Mouse (Mus musculus) embryonic facial prominence, embryonic 15.5 days (tissue): ENCODE measurements around the gene Ctnnd1. TPM values are rescaled to one million over a fixed set of nuclear protein-coding genes. Genes with fewer than 3 reads are reported as not detected.

ENCODE experiments used
- ATAC-seq: fragments of 200-750 bp; cut with Nextera tagmentation; 2 replicates; pipeline ENCODE4 v1.8.0; 2017; ENCODE audit warnings: low read depth, moderate TSS enrichment; ENCODE audit not compliant: insufficient number of reproducible peaks, low FRiP score, low TSS enrichment
- H3K27ac ChIP-seq: fragments of 300-500 bp; sonication (generic); replicated peaks from 2 replicates; pipeline ENCODE4 v1.5.1; 2015; ENCODE audit warnings: mild to moderate bottlenecking, inconsistent platforms
- H3K27me3 ChIP-seq: fragments of 300-500 bp; sonication (generic); 2 replicates; pipeline ENCODE4 v1.6.1; 2015; ENCODE audit warnings: inconsistent platforms
- H3K36me3 ChIP-seq: fragments of 300-500 bp; sonication (generic); 2 replicates; pipeline ENCODE4 v1.6.1; 2015; ENCODE audit warnings: mild to moderate bottlenecking, inconsistent platforms
- H3K4me1 ChIP-seq: fragments of 300-500 bp; sonication (generic); 2 replicates; pipeline ENCODE4 v1.6.1; 2015; ENCODE audit warnings: inconsistent platforms
- H3K4me2 ChIP-seq: fragments of 300-500 bp; sonication (generic); replicated peaks from 2 replicates; pipeline ENCODE4 v1.6.1; 2015; ENCODE audit warnings: mild to moderate bottlenecking, inconsistent platforms
- H3K4me3 ChIP-seq: fragments of 300-500 bp; sonication (generic); replicated peaks from 2 replicates; pipeline ENCODE4 v1.5.1; 2015; ENCODE audit warnings: mild to moderate bottlenecking, inconsistent platforms
- H3K9ac ChIP-seq: fragments of 300-500 bp; sonication (generic); 2 replicates; pipeline ENCODE4 v1.6.1; 2015; ENCODE audit warnings: inconsistent platforms
- H3K9me3 ChIP-seq: fragments of 300-500 bp; sonication (generic); replicated peaks from 2 replicates; pipeline ENCODE4 v1.6.1; 2016; ENCODE audit warnings: inconsistent platforms
- WGBS: fragments of 180-500 bp; shearing (Covaris S2); methylation state at CpG from one replicate; pipeline ENCODE4 v1.1.7; 2015; 5-methylcytosine and 5-hydroxymethylcytosine counted together
- polyA plus RNA-seq: library from polyadenylated mRNA; unstranded; fragments of >200 nt; fragmentation: Nextera tagmentation; extraction: Ambion mirVana; gene quantifications from 2 replicates; pipeline ENCODE4 v1.2.1, GENCODE M21; 2015

Ctnnd1 gene
- polyA plus RNA-seq, 1 experiment from 2014 or later: 49.9 TPM

- Histone ChIP-seq H3K36me3 (peaks cover 41% of the 10 kb centered on the region), H3K9ac (peak within 1 kb of the TSS; percentile 98), H3K4me1 (peaks cover 13% of the 10 kb centered on the region), H3K9me3 (no peaks in the 10 kb centered on the region), H3K27ac (peak within 1 kb of the TSS; percentile 90), H3K4me2 (peak within 1 kb of the TSS; percentile 61), H3K27me3 (no peaks in the 10 kb centered on the region), H3K4me3 (peak within 1 kb of the TSS; percentile 87)
- ATAC-seq: peak; percentile 94
- WGBS: under 1% methylated on average over 20 of the region's 20 CpGs
These were observed 20.0 kb upstream of the Ctnnd1 start, which contains the start of gene Selenoh for GRCm38 (mm10) chr2:84670569-84670933. Selenoh (minus strand) TSS chr2:84670770.

GRCm38 (mm10) chr2:84669828-84670568 is 19.4 kb upstream of the Ctnnd1 start:
- ATAC-seq: peak; percentile 68
- WGBS: 2% methylated on average over 39 of the region's 39 CpGs
- Histone ChIP-seq H3K27ac (peak overlapping the region; percentile 90), H3K36me3 (peaks cover 38% of the 10 kb centered on the region), H3K27me3 (no peaks in the 10 kb centered on the region), H3K4me1 (peaks cover 13% of the 10 kb centered on the region), H3K9me3 (no peaks in the 10 kb centered on the region), H3K9ac (peak overlapping the region; percentile 98), H3K4me2 (peak overlapping the region; percentile 61), H3K4me3 (peak overlapping the region; percentile 87)

DNA sequence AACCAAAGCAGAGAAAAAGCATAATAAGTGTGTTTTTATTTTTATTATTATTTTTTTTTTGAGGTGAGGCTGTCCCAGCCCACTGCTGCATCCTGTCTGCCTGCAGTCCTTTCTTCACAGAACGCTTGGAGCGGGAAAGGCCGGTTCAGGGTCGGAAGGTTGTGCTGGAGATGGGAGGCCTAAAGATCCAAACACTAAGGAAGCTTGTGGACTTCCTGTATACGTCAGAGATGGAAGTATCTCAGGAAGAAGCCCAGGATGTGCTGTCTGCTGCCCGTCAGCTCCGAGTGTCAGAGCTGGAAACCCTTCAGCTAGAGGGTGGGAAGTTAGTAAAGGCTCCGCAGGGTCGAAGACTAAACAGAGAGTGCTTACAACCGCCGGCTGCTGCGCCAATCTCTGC is 15.5 kb upstream of the Ctnnd1 start:
- Histone ChIP-seq H3K4me3 (no peak overlapping the region), H3K36me3 (0 out of 2 replicates have a peak, but pooled peaks cover 17% of the 10 kb centered on the region), H3K4me1 (peaks cover 12% of the 10 kb centered on the region), H3K9me3 (no peaks in the 10 kb centered on the region), H3K27me3 (no peaks in the 10 kb centered on the region), H3K9ac (no peak overlapping the region), H3K4me2 (no peak overlapping the region), H3K27ac (no peak overlapping the region)
- ATAC-seq: no peak
- WGBS: 53% methylated on average over 12 of the region's 12 CpGs

GRCm38 (mm10) chr2:84662866-84663265 is 12.3 kb upstream of the Ctnnd1 start:
- Histone ChIP-seq H3K9ac (no peak overlapping the region), H3K4me1 (no peaks in the 10 kb centered on the region), H3K4me2 (no peak overlapping the region), H3K27ac (no peak overlapping the region), H3K9me3 (no peaks in the 10 kb centered on the region), H3K27me3 (no peaks in the 10 kb centered on the region), H3K36me3 (0 out of 2 replicates have a peak, but pooled peaks cover 3% of the 10 kb centered on the region), H3K4me3 (no peak overlapping the region)
- no peak for ATAC-seq
- WGBS: 33% methylated on average over 2 of the region's 2 CpGs

GRCm38 (mm10) chr2:84660253-84660652 is 9.7 kb upstream of the Ctnnd1 start:
- Histone ChIP-seq H3K9me3 (no peaks in the 10 kb centered on the region), H3K4me2 (no peak overlapping the region), H3K36me3 (no peaks in the 10 kb centered on the region), H3K27me3 (no peaks in the 10 kb centered on the region), H3K9ac (no peak overlapping the region), H3K4me1 (no peaks in the 10 kb centered on the region), H3K27ac (no peak overlapping the region), H3K4me3 (no peak overlapping the region)
- WGBS: 67% methylated on average over 3 of the region's 3 CpGs
- ATAC-seq: no peak

DNA sequence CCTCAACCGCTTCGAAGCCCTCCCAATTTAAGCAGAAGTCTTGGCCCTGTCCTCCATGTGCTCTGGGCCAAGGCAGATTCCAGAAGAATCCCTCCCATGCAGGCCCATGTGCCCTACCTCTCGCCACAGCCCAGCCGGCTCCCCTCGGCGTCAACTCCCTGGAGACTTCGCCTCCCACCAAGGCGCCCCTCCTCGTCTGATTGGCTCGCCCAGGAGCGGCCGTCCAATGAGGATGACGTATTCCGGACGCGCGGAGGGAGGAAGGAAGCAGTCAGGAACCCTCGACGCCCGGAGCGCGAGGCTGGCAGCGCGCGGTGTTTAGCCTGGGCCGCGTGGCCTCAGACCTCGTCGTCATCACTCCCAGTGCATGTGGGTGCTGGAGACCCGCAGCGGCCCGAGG is 8.2 kb upstream of the Ctnnd1 start, which contains the start of gene Btbd18:
Btbd18 (plus strand) TSS at position 274 of the 400 bp plus-strand sequence.
- no peaks in the 10 kb centered on the region for H3K9me3 ChIP-seq
- no peak within 1 kb of the TSS for H3K4me2 ChIP-seq
- WGBS: 93% methylated on average over 32 of the region's 32 CpGs
- no peak within 1 kb of the TSS for H3K27ac ChIP-seq
- H3K4me3 ChIP-seq: no peak within 1 kb of the TSS
- H3K36me3 ChIP-seq: no peaks in the 10 kb centered on the region
- H3K4me1 ChIP-seq: no peaks in the 10 kb centered on the region
- H3K9ac ChIP-seq: no peak within 1 kb of the TSS
- H3K27me3 ChIP-seq: no peaks in the 10 kb centered on the region
- no peak for ATAC-seq

- Histone ChIP-seq H3K4me3 (no peak overlapping the region), H3K36me3 (no peaks in the 10 kb centered on the region), H3K4me1 (no peaks in the 10 kb centered on the region), H3K27me3 (no peaks in the 10 kb centered on the region), H3K9me3 (no peaks in the 10 kb centered on the region), H3K27ac (no peak overlapping the region), H3K9ac (no peak overlapping the region), H3K4me2 (no peak overlapping the region)
- no peak for ATAC-seq
- WGBS: 59% methylated on average over 1 of the region's 1 CpGs
These were observed 5.3 kb upstream of the Ctnnd1 start for GRCm38 (mm10) chr2:84655864-84656263.

GRCm38 (mm10) chr2:84653354-84653753 is 2.8 kb upstream of the Ctnnd1 start:
- Histone ChIP-seq H3K4me3 (no peak overlapping the region), H3K4me1 (no peaks in the 10 kb centered on the region), H3K9me3 (no peaks in the 10 kb centered on the region), H3K27me3 (no peaks in the 10 kb centered on the region), H3K36me3 (no peaks in the 10 kb centered on the region), H3K9ac (no peak overlapping the region), H3K27ac (no peak overlapping the region), H3K4me2 (no peak overlapping the region)
- ATAC-seq: no peak

DNA sequence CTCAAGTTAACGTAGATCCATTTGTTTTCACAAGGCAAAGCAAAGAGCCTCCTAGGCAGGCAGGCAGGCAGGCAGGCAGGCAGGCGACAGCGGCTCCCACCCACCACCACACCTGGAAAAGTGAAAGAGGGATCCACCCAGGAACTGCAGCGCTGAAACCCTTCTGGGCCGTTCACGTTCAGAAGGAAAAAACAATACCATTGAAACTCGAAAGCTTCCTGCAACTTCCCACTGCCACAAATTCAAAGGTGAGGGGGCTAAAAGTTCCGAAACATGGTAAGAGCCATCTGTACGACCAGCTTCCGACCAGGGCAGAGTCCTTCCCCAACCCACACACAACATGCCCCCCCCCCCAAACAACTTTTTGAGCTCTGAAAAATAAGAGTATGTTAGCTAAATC is 891 bp downstream of the Ctnnd1 start:
- peak overlapping the region; percentile 70 for H3K4me3 ChIP-seq
- WGBS: under 1% methylated on average over 10 of the region's 10 CpGs
- peak overlapping the region; percentile 83 for H3K9ac ChIP-seq
- H3K4me1 ChIP-seq: no peaks in the 10 kb centered on the region
- H3K36me3 ChIP-seq: no peaks in the 10 kb centered on the region
- peak overlapping the region; percentile 57 for H3K4me2 ChIP-seq
- peak overlapping the region; percentile 99 for H3K27ac ChIP-seq
- no peak for ATAC-seq
- no peaks in the 10 kb centered on the region for H3K9me3 ChIP-seq
- H3K27me3 ChIP-seq: no peaks in the 10 kb centered on the region

DNA sequence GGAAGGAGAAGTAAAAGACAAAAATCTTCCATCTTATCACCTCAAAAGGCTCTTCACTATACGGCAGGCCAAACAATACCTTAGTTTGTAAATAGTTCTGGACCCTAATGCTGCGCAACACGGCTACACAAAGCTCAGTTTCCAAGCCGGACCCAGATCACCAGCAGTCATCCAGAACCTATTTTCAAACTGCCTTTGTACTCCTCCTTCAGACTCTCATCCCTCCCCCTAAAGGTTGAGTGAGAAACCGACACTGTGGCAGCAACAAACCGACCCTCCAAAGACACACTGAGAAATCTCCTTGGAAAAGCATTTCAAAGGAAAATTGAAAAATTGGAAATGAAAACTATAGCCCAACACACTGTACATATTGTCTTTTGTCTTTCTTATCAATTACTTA is 2.2 kb downstream of the Ctnnd1 start:
- Histone ChIP-seq H3K27me3 (no peaks in the 10 kb centered on the region), H3K4me1 (peaks cover 4% of the 10 kb centered on the region; the same call in 1 of the 2 replicates), H3K4me3 (peak overlapping the region; percentile 70), H3K9me3 (no peaks in the 10 kb centered on the region), H3K9ac (0 out of 2 replicates have a peak overlapping the region, but pooled peaks have one; percentile 18), H3K36me3 (no peaks in the 10 kb centered on the region), H3K4me2 (peak overlapping the region; percentile 57), H3K27ac (0 out of 2 replicates have a peak overlapping the region, but pooled peaks have one; percentile 8)
- 32% methylated on average over 6 of the region's 6 CpGs for WGBS
- ATAC-seq: no peak

DNA sequence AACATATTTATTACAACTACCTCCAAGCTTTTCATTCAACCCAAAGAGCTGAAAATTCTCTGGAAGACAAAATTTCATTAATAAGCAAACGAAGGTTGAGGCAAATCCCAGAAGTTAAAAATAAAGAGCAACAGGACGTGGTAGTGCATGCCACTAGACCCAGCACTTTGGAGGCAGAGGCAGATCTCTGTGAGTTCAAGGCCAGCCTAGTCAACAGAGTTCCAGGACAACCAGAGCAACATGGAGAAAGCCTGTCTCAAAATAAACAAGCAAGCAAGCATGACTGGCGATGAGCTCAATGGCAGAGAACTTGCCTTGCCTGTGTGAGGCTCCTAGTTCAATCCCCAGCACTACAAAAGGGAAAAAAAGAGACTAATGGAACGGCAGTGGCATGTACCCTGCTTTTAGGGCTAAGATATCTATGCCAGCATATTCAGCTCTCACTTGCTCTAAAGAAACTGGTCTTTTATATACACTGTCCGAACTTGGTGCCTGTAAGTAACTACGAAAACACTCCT is 3.5 kb downstream of the Ctnnd1 start:
- H3K27me3 ChIP-seq: no peaks in the 10 kb centered on the region
- no peaks in the 10 kb centered on the region for H3K36me3 ChIP-seq
- WGBS: 90% methylated on average over 6 of the region's 6 CpGs
- peaks cover 4% of the 10 kb centered on the region; the same call in 1 of the 2 replicates for H3K4me1 ChIP-seq
- H3K4me2 ChIP-seq: no peak overlapping the region
- H3K4me3 ChIP-seq: 0 out of 2 replicates have a peak overlapping the region, but pooled peaks have one; percentile 0
- H3K27ac ChIP-seq: no peak overlapping the region
- H3K9ac ChIP-seq: no peak overlapping the region
- ATAC-seq: no peak
- H3K9me3 ChIP-seq: no peaks in the 10 kb centered on the region
